Mouse (Mus musculus) adrenal gland, postnatal 14 days (tissue): Measurements from ENCODE around the gene Zbbx. TPM values are rescaled to one million over a fixed set of nuclear protein-coding genes. Genes with fewer than 3 reads are reported as not detected.

ENCODE experiments used
- DNase-seq: peaks from one replicate; pipeline ENCODE4 v3.0.0; 2021; ENCODE audit warnings: mixed read lengths
- long read RNA-seq, 2 experiments: library from polyadenylated mRNA; stranded (forward); transcript quantifications; one replicate each; pipeline ENCODE4 v2.0.0; 2021
- total RNA-seq: library from RNA; stranded (reverse); gene quantifications from 2 replicates; pipeline ENCODE4 v1.2.3, GENCODE M21; 2021

The Zbbx gene
- total RNA-seq, result not detected in 2 replicates
- long read RNA-seq, experiment 1, result 0 reads
- long read RNA-seq, experiment 2, result 0 reads

DNA sequence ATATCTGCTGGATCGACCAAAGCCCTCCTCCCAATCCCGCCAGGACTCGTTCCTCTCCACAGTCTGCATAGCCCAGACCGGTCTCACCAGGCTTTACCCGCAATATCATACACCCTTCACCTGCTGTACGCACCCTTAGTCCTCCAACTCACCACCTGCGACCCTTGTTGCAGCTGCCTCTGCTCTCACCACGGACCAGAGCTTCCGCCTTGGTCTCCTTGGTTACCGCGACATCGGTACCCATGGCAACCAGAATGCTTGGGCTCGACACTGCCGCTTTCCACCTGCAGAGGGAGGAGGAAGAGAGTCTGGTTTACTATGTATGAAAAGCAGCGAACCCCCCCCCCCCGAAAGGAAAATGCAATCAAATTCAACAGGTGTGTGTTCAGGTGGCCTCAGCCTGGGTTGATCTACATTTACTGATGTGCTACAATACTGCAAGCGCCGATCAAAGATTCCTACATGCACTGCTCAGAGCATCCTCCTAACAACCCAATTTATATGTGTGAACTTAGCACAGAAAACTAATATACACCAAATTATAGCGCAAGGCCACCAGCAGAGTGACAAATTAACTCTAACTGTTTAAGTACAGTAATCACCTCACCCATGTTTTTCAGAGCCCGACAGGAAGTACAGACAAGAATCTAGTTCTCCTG is at the start of gene Zbbx:
TSS of gene Zbbx (minus strand) at position 197 of the 659 bp plus-strand sequence.
- DNase-seq, result peak; percentile 59

DNA sequence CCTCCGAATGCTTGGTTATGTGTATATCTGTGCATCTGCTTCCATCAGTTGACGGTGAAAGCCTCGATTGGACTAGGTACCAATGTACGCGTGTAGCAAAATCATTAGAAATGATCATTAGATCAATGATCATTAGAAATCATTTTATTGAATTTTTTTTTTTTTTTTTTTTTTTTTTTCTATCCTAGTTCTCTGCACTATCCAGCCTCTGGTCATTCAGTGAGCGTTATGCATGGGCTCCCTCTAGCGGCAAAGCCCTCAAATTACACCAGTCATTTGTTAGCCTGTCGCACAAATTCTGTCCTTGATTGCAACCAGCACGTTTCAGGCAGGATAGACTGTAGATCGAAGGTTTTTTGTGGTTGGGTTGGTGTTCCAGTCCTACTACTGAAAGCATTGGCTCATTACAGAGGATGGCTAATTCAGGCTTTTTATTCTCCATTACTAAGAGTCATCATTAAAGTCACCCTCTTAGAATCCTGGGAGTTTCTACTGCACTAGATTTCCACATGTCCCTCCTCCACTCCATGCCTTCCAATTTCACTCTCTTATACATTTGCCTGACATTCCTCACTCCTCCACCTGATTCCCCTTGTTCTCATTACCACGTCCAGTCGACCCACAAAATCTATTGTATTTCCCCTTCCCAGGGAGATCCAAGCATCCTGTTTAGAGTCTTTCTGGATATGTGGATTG is 38.1 kb upstream of the Zbbx start:
- peak; percentile 70 for DNase-seq

DNA sequence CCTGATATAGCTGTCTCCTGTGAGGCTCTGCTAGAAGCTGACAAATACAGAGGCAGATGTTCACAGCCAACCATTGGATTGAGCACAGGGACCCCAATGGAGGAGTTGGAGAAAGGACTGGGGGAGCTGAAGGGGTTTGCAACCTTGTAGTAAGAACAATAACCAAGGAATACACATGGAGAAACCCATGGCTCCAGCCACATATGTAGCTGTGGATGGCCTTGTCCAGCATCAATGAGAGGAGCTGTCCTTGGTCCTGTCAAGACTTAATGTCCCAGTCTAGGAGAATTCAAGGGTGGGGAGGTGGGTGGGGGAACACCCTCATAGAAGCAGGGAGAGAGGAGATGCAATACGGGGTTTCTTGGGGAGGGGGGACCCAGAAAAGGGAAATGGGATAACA is 17.8 kb upstream of the Zbbx start:
- no peak for DNase-seq

DNA sequence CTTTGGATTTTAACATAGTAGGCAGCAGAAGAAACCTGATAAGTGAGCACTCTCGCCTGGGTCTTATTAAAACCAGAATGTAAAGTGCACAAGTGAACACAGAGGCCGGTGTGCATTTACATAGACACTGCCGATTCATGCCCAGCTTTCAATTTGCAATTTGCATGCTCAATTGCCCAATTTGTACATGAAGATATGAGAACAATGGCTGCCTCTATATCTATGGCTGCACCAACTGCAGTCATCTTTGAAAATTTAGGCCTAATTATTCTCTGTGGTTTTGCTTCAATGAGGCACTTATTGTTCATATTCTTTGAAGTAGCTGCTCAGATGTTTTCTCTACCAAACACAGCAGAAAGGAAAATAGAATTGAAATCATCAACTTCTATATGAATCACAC is 23.0 kb downstream of the Zbbx start:
- DNase-seq, result no peak

DNA sequence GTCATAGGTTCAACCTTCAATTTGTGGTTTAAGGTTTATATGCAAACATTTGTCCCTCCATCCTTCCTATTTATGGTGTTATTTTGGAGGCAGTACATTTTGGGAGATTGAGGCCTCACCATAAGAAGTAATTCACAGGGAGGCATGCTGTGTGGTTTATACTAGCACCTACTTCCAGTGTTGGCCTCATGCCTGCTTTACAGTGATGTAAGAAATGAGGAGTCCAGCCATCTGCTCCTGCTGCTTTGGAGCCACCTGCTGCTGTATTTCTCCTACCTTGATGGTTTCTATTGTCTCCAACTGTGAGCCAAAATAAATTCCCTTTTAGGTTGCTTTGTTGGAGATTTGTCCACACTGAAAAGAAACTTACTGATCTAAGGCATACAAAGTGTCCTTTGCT is 60.0 kb downstream of the Zbbx start:
- no peak for DNase-seq

DNA sequence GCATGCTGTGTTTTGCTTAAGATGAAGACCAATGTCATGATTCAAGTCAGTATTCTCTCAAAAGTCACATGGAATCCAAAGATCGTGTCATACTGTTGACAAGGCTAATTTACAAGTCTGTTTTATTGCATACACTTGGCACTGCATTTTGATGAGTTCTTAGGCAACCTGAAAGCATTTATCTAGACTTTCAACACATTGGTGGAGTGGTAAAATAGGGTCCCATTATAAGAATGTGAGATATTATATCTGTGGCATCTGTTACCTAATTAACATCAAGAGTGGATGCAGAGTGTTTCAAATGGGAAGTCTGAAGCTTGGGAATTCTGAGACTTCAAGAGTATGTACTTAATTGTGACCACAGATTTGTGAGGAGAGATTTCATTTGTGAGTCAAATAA is 79.1 kb downstream of the Zbbx start:
- no peak for DNase-seq

DNA sequence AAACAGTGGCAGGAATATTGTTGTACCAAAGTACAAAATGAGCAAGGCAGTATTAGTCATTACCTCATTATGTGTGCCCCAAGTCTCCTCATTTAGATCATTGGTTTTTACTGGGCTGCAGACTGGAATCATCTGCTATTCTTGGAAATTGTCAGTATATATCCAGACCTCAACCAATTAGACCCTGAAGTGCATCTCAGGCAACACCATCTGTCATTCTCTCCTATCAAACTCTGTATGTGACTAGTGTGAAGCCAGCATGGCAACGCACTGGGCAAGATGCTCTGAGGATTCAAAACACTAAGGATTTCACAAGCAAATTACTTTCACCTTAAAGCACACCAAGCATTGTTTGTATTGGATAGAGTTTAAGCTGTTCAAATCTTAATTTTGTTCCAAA is 85.9 kb downstream of the Zbbx start:
- no peak for DNase-seq

DNA sequence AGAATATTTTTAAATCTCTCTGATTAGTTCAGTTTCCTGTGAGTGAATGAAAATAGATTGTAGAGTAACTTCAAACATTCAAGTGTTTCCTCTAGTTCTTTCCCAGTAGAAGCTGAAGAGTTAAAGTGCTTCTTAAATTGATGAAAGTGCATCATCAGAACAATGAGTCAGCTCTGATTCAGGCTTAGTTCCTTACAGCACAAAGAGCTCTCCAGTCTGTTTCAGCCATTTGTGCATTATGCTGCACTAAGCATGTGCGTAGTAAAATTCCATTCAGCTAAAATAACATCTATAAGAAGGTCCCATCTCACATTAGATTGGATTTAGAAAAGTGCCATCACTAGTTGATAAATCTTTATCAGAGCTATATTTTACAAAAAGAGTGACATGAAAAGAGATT is 155.1 kb downstream of the Zbbx start:
- DNase-seq, result no peak

Other genes starting within 250 kb of the Zbbx start
- gene Serpini2, start 105.0 kb upstream of the Zbbx start, total RNA-seq, result not detected in 2 replicates